Mouse (Mus musculus) CD4-positive naive resting alpha-beta T cell, adult 76 days (primary cell): ENCODE data around the gene Atp8a2. TPM values are rescaled to one million over a fixed set of nuclear protein-coding genes. Genes with fewer than 3 reads are reported as not detected.

Source experiments
- total RNA-seq: library from RNA; stranded (reverse); gene quantifications from one replicate; pipeline ENCODE4 v1.2.4, GENCODE M21; 2023

Gene Atp8a2
- 4.3 TPM for total RNA-seq

GRCm38 (mm10) chr14:60196884-60197283 is at the start of gene Atp8a2:
TSS of gene Atp8a2 (minus strand) at chr14:60197179.

GRCm38 (mm10) chr14:59625158-59625805 is 571.7 kb downstream of the Atp8a2 start, which contains the start of gene Shisa2:
TSS of gene Shisa2 (plus strand) at chr14:59625308.

GRCm38 (mm10) chr14:59597398-59598259 is 599.4 kb downstream of the Atp8a2 start, which contains the start of gene Cdadc1:
TSS of gene Cdadc1 (minus strand) at chr14:59597959.

Other genes starting within 250 kb of the Atp8a2 start
- gene Nupl1, start 54.3 kb upstream of the Atp8a2 start, total RNA-seq, result not detected
- gene Gm49336, start 54.3 kb upstream of the Atp8a2 start, total RNA-seq, result 71.5 TPM
- gene Mtmr6, start 68.0 kb upstream of the Atp8a2 start, total RNA-seq, result 46.4 TPM
- not detected for gene Amer2, start 176.1 kb upstream of the Atp8a2 start, total RNA-seq